Mouse (Mus musculus): ENCODE measurements at regions not wholly inside any gene's neighbourhood (a gene's known extent, or its start where the extent isn't known, plus 50 kb on each side); places are given as distances from the start of the nearest gene placed in this dataset.

DNA sequence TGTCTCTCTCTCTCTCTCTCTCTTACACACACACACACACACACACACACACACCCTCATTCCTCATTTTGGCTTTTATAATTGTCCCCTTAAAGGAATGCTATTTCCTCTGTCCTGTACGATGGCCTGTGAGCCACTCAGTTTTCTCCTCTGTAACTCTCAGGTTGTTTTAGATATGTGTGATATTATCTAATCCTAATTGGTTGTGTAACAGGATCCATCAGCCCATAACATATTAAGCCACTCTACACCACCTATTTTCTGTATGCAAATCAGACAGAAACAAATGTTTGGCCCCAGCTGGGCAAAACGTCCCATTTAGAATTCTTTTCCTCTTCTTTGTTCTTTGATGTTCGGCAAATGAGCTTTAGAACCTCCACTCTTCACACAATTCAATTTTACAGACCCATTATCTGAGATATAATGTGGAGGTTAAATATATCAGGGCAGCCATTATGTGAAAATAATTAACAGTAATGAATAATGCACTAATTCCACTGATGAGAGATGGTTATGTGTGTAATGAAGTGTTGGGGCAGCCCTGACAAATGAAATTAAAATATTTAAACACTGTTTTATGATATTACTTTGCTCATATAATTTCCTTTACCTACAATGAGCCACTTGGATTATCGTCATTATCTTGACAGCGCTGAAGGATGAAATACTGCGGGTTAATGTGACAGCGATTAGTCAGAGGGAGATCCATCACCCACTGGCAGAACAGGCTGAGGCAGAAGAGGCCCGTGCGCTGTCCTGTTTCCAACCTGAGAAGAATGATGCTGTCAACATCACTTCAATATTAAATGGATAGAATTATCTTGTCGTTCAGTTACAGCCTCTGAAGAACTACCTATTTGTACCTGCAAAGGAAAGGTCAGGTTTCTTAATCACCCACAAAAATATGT is 274.8 kb downstream of the Rbm26 start:
- 71% methylated on average over 10 of the region's 10 CpGs for WGBS
- TF ChIP-seq POLR2A (IDR thresholded peaks at IDR 0.05; ENCODE audit: borderline replicate concordance, insufficient read depth, low read length) (no peak), CTCF (IDR thresholded peaks at IDR 0.05; ENCODE audit: borderline replicate concordance, insufficient read depth, low read depth, low read length) (no peak)

DNA sequence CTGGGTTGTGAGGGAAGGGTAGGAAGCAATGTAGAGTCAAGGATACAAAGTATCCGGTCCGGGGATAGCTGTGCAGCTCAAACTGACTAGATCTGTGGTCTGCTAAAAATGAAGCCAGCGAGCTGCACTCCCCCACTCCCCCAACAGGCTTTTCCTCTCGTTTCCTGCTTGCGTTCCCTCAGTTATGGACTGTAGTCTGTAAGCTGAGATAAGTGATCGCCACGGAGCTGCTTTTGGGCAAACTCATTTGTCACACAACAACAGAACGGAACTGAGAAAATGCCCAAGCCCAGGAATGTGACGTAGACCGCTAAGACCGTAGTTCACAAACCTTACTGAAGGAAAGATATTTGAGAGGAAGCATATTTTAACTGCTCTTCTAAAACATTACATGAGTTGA is 276.1 kb downstream of the Rbm26 start:
- no peak for DNase-seq
- Histone ChIP-seq H3K27me3 (ENCODE audit: control insufficient read depth, insufficient read depth, low read length) (no peaks in the 10 kb centered on the region; the same call in 1 of the 2 replicates), H3K4me3 (replicated peaks; ENCODE audit: insufficient read depth, low read depth, low read length) (no peak overlapping the region), H3K27ac (ENCODE audit: insufficient read depth, low read length) (no peak overlapping the region), H3K4me1 (ENCODE audit: control insufficient read depth, insufficient read depth, low read length) (no peaks in the 10 kb centered on the region)
- 89% methylated on average over 11 of the region's 11 CpGs for WGBS
- TF ChIP-seq POLR2A (IDR thresholded peaks at IDR 0.05; ENCODE audit: borderline replicate concordance, insufficient read depth, low read length), result no peak
- no peak for TF ChIP-seq CTCF (IDR thresholded peaks at IDR 0.05; ENCODE audit: borderline replicate concordance, insufficient read depth, low read depth, low read length)

More for the DNA sequence above, 274.8 kb downstream of the Rbm26 start:
- Histone ChIP-seq H3K27ac (ENCODE audit: insufficient read depth, low read length) (no peak overlapping the region), H3K4me3 (replicated peaks; ENCODE audit: insufficient read depth, low read depth, low read length) (no peak overlapping the region), H3K27me3 (ENCODE audit: control insufficient read depth, insufficient read depth, low read length) (no peaks in the 10 kb centered on the region; the same call in 1 of the 2 replicates), H3K4me1 (ENCODE audit: control insufficient read depth, insufficient read depth, low read length) (no peaks in the 10 kb centered on the region)
- no peak for DNase-seq

DNA sequence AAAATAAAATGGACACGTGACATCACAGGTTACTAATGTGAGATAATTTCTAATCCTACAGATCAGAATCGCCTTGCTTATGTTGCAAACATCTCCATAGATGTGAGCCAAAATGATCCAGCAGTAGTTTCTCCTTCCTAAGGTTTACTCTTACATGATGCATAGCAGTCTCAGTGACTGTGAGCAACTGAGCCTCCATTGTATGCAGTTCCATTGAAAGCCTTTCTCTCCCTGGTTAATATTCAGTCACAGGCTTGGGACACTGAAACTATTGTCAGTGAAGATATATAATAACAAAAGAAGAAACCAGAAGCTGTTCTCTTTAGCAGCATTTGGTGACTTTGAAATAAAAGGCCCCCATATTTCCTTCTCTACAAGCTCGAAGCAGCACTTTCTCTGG is 305.9 kb downstream of the Rbm26 start:
- TF ChIP-seq CTCF (IDR thresholded peaks at IDR 0.05; ENCODE audit: borderline replicate concordance, insufficient read depth, low read depth, low read length) (no peak), POLR2A (IDR thresholded peaks at IDR 0.05; ENCODE audit: borderline replicate concordance, insufficient read depth, low read length) (no peak)
- no peak for DNase-seq
- Histone ChIP-seq H3K27ac (ENCODE audit: insufficient read depth, low read length) (no peak overlapping the region), H3K4me3 (replicated peaks; ENCODE audit: insufficient read depth, low read depth, low read length) (no peak overlapping the region), H3K4me1 (ENCODE audit: control insufficient read depth, insufficient read depth, low read length) (no peaks in the 10 kb centered on the region), H3K27me3 (ENCODE audit: control insufficient read depth, insufficient read depth, low read length) (no peaks in the 10 kb centered on the region)
- 66% methylated on average over 3 of the region's 3 CpGs for WGBS

DNA sequence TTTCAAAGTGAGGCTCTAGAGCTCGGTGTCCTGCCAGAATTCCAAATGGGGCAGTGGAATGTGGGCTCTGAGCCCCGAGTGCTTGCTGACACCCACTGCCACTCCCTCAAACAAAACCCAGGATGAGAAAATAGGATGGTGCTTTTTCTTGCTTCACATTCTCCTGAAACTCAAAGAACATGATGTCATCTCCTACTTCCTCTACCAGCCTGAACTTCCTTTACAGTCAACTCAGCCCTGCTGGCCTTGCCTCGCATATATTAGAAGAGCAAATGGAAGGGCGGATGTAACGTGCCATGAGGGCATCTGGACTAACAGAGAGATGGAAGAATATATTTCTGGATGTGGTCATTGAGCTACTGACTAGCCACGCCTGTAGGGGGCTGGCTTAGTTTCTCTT is 309.6 kb downstream of the Rbm26 start:
- no peak for TF ChIP-seq POLR2A (IDR thresholded peaks at IDR 0.05; ENCODE audit: borderline replicate concordance, insufficient read depth, low read length)
- TF ChIP-seq CTCF (IDR thresholded peaks at IDR 0.05; ENCODE audit: borderline replicate concordance, insufficient read depth, low read depth, low read length), result no peak
- no peak for DNase-seq
- H3K27me3 ChIP-seq (ENCODE audit: control insufficient read depth, insufficient read depth, low read length), result no peaks in the 10 kb centered on the region
- H3K27ac ChIP-seq (ENCODE audit: insufficient read depth, low read length), result no peak overlapping the region
- no peaks in the 10 kb centered on the region for H3K4me1 ChIP-seq (ENCODE audit: control insufficient read depth, insufficient read depth, low read length)
- 52% methylated on average over 6 of the region's 6 CpGs for WGBS
- H3K4me3 ChIP-seq (replicated peaks; ENCODE audit: insufficient read depth, low read depth, low read length), result no peak overlapping the region

DNA sequence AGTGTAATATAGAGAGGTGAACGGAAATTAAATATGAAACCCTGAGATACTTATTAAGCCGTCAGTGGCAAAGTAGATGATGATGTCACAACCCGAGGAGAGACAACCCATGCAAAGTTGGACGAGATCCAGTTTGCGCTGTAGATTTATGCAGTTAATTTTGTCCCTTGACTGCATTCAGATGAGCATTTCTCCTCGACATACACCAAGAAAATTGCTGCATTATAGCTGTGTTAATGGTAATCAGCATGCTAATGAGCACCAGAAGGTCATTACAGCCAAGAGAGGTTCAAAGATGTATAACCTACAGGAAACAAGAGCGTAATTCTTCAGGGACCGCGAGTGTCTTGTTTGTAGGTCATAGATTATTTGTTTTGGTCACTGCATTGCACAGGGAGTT is 313.2 kb downstream of the Rbm26 start:
- no peaks in the 10 kb centered on the region for H3K27me3 ChIP-seq (ENCODE audit: control insufficient read depth, insufficient read depth, low read length)
- no peak for DNase-seq
- no peaks in the 10 kb centered on the region for H3K4me1 ChIP-seq (ENCODE audit: control insufficient read depth, insufficient read depth, low read length)
- no peak for TF ChIP-seq POLR2A (IDR thresholded peaks at IDR 0.05; ENCODE audit: borderline replicate concordance, insufficient read depth, low read length)
- TF ChIP-seq CTCF (IDR thresholded peaks at IDR 0.05; ENCODE audit: borderline replicate concordance, insufficient read depth, low read depth, low read length), result no peak
- WGBS, result 62% methylated on average over 9 of the region's 9 CpGs
- H3K27ac ChIP-seq (ENCODE audit: insufficient read depth, low read length), result no peak overlapping the region
- no peak overlapping the region for H3K4me3 ChIP-seq (replicated peaks; ENCODE audit: insufficient read depth, low read depth, low read length)

DNA sequence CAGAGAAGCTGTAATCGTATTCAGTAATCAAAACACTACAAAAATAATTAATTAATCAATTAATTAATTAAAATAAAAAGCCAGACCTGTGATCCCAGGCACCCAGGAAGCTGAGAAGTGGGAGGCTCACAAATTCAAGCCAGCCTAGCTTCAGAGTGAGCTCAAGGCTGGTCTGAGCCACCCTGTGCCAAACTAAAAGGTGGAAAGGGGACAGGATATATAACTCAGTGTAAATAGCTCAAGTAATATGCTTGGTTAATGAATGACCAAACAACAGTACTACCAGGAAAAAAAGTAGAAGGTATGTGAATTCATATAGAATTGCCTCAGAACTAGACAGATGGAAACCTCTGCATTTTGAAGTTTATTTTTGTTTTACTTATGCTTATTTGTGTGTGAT is 321.2 kb downstream of the Rbm26 start:
- H3K4me3 ChIP-seq (replicated peaks; ENCODE audit: insufficient read depth, low read depth, low read length), result no peak overlapping the region
- no peak overlapping the region for H3K27ac ChIP-seq (ENCODE audit: insufficient read depth, low read length)
- no peak for TF ChIP-seq CTCF (IDR thresholded peaks at IDR 0.05; ENCODE audit: borderline replicate concordance, insufficient read depth, low read depth, low read length)
- TF ChIP-seq POLR2A (IDR thresholded peaks at IDR 0.05; ENCODE audit: borderline replicate concordance, insufficient read depth, low read length), result no peak
- H3K4me1 ChIP-seq (ENCODE audit: control insufficient read depth, insufficient read depth, low read length), result no peaks in the 10 kb centered on the region
- no peaks in the 10 kb centered on the region for H3K27me3 ChIP-seq (ENCODE audit: control insufficient read depth, insufficient read depth, low read length)
- DNase-seq, result no peak
- 65% methylated on average over 1 of the region's 1 CpGs for WGBS

DNA sequence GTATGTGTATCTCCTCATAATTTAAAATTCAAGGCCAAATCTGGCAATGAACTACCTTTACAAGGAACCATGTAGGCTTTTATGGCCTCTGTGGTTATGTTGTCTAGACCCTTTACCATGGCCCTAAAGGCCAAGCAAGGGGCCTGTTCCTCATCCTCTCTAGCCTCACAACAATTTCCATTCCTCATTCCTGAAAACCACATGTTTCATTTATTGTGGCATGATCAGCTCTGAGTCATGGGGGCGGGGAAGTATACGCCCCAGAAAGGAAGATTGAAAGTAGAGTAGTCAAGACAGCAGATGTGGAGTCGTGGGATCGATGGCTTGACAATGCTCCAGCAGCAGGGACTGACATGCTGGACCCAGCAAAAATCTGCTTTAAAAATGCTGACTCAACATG is 326.8 kb upstream of the Rnf219 start:
- WGBS, result 83% methylated on average over 4 of the region's 4 CpGs
- Histone ChIP-seq H3K4me1 (ENCODE audit: control insufficient read depth, insufficient read depth, low read length) (no peaks in the 10 kb centered on the region), H3K27ac (ENCODE audit: insufficient read depth, low read length) (no peak overlapping the region), H3K27me3 (ENCODE audit: control insufficient read depth, insufficient read depth, low read length) (no peaks in the 10 kb centered on the region), H3K4me3 (replicated peaks; ENCODE audit: insufficient read depth, low read depth, low read length) (no peak overlapping the region)
- DNase-seq, result no peak
- TF ChIP-seq POLR2A (IDR thresholded peaks at IDR 0.05; ENCODE audit: borderline replicate concordance, insufficient read depth, low read length), result no peak
- TF ChIP-seq CTCF (IDR thresholded peaks at IDR 0.05; ENCODE audit: borderline replicate concordance, insufficient read depth, low read depth, low read length), result no peak

DNA sequence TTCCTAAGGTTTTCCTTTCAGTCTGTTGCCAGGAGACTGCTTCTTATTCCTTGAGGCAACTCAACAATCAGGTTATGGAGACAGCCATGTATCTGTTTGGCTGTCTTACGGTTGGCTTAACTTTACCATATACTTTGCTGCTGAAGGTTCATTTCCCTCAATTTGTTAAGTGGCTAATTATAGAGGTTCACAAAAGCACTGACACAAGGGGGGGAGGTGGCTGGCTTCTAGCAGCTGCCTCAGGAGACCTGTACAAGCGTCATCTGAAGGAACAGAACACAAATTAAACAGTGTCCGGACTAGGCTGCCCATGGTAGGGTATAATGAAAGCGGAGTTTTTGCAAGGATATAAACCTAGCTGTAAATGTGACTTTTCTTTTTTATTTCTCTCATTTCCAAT is 305.0 kb upstream of the Rnf219 start:
- DNase-seq, result no peak

More for the DNA sequence above, 305.0 kb upstream of the Rnf219 start:
- H3K27ac ChIP-seq (ENCODE audit: insufficient read depth, low read length), result no peak overlapping the region
- no peaks in the 10 kb centered on the region for H3K4me1 ChIP-seq (ENCODE audit: control insufficient read depth, insufficient read depth, low read length)
- TF ChIP-seq POLR2A (IDR thresholded peaks at IDR 0.05; ENCODE audit: borderline replicate concordance, insufficient read depth, low read length) (no peak), CTCF (IDR thresholded peaks at IDR 0.05; ENCODE audit: borderline replicate concordance, insufficient read depth, low read depth, low read length) (no peak)
- H3K4me3 ChIP-seq (replicated peaks; ENCODE audit: insufficient read depth, low read depth, low read length), result no peak overlapping the region
- H3K27me3 ChIP-seq (ENCODE audit: control insufficient read depth, insufficient read depth, low read length), result no peaks in the 10 kb centered on the region
- 64% methylated on average over 4 of the region's 4 CpGs for WGBS

Data from cerebellum, adult 2 months (tissue).